Mouse (Mus musculus): ENCODE measurements at regions not wholly inside any gene's neighbourhood (a gene's known extent, or its start where the extent isn't known, plus 50 kb on each side); places are given as distances from the start of the nearest gene placed in this dataset.

DNA sequence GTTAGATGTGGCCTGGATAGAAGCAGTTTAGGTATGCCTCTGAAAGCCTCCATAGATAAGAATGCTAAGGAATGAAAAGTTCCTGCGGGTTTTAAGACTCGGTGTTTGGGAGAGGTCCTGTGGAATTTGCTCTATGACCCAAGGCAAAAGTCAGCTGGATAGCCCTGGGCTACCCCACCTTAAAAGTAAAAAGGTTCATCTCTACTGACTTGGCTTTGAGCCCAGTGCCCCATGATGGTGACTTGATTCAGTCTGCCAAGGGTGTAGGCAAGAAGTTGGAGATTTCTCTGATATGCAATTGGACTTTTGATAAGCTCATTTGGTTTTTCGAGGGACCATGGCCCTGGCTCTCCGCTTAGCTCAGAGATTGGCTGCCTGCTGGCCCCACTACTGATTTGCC, 78.8 kb upstream of the Herc3 start:
- no peak for DNase-seq (ENCODE audit: low spot score in 2 of 2)

DNA sequence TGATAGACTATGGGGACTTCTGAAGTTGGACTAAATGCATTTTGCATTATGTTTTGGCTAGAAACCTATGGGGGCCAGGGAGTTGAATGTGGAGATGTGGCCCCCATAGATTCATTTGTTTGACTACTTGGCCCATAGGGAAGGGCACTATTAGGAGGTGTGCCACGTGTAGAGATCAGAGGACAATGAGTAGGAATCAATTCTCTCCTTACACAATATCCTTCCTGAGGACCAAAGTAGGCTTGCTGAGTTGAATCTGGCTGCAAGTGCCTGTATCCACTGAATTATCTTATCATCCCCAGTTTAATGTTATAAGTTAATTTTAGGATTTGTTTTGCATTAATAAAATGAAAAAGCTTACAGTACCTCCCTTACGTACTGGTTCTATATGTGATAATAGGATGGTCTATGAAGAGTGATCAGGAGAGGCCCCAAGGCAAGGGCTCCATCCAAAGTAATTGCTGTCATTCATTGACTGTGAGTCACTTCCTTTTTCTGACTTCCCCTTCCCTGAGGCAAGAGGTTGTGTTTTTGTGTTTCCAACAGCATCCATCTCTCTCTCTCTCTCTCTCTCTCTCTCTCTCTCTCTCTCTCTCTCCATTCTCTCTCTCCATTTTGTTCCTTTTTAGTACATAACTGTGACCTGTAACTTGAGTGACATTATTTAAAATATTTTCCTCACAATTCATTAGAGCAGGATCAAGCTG, 74.8 kb upstream of the Herc3 start:
- no peak for DNase-seq (ENCODE audit: low spot score in 2 of 2)

DNA sequence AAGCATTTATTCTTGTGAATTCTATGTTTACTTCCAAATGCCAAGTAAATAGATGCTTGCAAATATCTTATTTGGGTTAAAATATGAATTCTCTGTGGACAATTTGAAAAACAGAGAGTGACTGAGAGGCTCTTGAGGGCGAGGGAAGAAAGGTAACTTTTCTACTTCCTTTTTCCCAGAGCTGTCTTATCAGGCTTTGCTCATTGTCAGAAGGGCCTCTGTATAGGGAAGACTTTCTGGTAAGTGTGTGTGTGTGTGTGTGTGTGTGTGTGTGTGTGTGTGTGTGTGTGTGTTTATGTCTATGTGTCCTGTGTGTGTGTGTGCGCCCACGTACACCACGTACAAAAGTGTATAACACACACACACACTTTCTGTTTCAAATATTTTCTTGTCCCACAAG, 73.9 kb upstream of the Herc3 start:
- no peak for DNase-seq (ENCODE audit: low spot score in 2 of 2)

DNA sequence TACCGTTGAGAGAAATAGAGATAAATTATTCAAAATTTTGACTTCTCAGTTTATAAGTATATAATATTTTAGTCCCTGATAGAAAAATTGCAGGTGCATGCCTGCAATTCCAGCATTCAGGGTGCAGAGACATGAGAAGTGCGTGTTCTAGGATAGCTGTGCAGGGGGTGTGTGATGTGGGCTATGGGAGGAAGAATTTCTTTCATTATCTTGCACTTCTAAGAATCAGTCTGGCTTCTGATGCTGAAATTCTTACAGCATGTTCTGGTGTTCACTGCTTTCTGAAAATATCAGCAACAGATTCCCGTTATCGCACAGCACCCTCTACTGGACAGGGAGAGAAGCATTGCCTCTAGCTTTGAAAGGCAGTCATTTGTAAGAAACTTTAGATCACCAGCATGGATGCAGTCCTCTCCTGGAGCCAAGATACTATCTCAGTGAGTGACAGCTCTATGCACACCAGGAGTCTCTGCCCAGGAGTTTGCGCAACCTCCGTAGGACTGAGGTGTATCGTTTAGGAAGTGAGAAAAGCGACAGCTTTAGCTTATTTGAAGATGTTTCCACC, 60.5 kb upstream of the Herc3 start:
- peak; percentile 68 to 77 for DNase-seq (ENCODE audit: low spot score in 2 of 2)

DNA sequence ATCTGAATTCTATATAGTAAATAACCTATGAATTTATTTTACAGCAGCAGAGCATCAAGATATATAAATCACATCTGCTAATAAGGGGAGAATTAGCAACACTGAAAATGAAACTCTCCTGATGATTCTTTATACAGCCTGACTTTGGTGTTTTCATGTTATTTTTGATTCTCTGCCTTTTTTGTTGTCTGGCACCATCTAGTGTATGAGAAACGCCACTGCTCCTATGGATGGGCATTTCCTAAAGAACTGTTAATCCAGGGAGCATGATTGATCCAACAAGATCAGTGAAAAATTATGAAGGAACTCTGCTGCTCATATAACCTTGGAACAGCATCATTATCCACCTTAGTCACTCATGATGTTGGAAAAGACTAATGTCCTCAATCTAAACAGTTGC, 59.3 kb upstream of the Herc3 start:
- DNase-seq (ENCODE audit: low spot score in 2 of 2): peak; percentile 16 to 34

Data from left cerebral cortex, adult 18-20 months (tissue).